Mouse (Mus musculus) ES-Bruce4 (cell line): ENCODE measurements around the gene Ppp4r4. TPM values are rescaled to one million over a fixed set of nuclear protein-coding genes. Genes with fewer than 3 reads are reported as not detected.
A peak's percentile ranks its signal among the peaks of the same experiment; 100 is the strongest.

ENCODE experiments used
- H3K27ac ChIP-seq: 2 replicates; pipeline ENCODE4 v1.5.1; 2012; ENCODE audit warnings: low read length, inconsistent platforms; ENCODE audit not compliant: insufficient read depth
- H3K27me3 ChIP-seq: 2 replicates; pipeline ENCODE4 v1.6.1; 2012; ENCODE audit warnings: mild to moderate bottlenecking, low read length, inconsistent platforms; ENCODE audit not compliant: control insufficient read depth, poor library complexity, insufficient read depth, severe bottlenecking
- H3K36me3 ChIP-seq: 2 replicates; pipeline ENCODE4 v1.6.1; 2012; ENCODE audit warnings: inconsistent platforms, mild to moderate bottlenecking, low read length, moderate library complexity; ENCODE audit not compliant: control insufficient read depth, poor library complexity, insufficient read depth, severe bottlenecking
- H3K4me1 ChIP-seq: one replicate; pipeline ENCODE4 v1.8.1; 2011; ENCODE audit warnings: low read length; ENCODE audit not compliant: control insufficient read depth, insufficient read depth
- H3K4me3 ChIP-seq: 2 replicates; pipeline ENCODE4 v1.5.1; 2011; ENCODE audit warnings: low read depth, mild to moderate bottlenecking, low read length
- H3K9ac ChIP-seq: 2 replicates; pipeline ENCODE4 v1.6.1; 2012; ENCODE audit warnings: low read depth, mild to moderate bottlenecking, inconsistent platforms; ENCODE audit not compliant: poor library complexity, severe bottlenecking
- H3K9me3 ChIP-seq: replicated peaks from 2 replicates; pipeline ENCODE4 v1.6.1; 2012; ENCODE audit warnings: mild to moderate bottlenecking, low read length, inconsistent platforms; ENCODE audit not compliant: control insufficient read depth, poor library complexity, insufficient read depth, severe bottlenecking
- CTCF ChIP-seq: IDR thresholded peaks from one replicate; pipeline ENCODE4 v1.8.1; 2011; ENCODE audit warnings: low read depth, low read length
- EP300 ChIP-seq: IDR thresholded peaks from 2 replicates; pipeline ENCODE4 v1.6.1; 2011; ENCODE audit warnings: low read depth, low read length; ENCODE audit not compliant: insufficient read depth
- POLR2A ChIP-seq: IDR thresholded peaks from one replicate; pipeline ENCODE4 v1.8.1; 2011; ENCODE audit warnings: low read length; ENCODE audit not compliant: insufficient read depth
- polyA plus RNA-seq: library from polyadenylated mRNA; stranded (reverse); fragments of >200 nt; gene quantifications from 2 replicates; pipeline ENCODE4 v1.2.4, GENCODE M21; 2011; ENCODE audit warnings: low read depth; ENCODE audit not compliant: missing spikeins, insufficient read depth, insufficient read length

Ppp4r4 gene
- polyA plus RNA-seq, 1 experiment: 25.7 TPM

DNA sequence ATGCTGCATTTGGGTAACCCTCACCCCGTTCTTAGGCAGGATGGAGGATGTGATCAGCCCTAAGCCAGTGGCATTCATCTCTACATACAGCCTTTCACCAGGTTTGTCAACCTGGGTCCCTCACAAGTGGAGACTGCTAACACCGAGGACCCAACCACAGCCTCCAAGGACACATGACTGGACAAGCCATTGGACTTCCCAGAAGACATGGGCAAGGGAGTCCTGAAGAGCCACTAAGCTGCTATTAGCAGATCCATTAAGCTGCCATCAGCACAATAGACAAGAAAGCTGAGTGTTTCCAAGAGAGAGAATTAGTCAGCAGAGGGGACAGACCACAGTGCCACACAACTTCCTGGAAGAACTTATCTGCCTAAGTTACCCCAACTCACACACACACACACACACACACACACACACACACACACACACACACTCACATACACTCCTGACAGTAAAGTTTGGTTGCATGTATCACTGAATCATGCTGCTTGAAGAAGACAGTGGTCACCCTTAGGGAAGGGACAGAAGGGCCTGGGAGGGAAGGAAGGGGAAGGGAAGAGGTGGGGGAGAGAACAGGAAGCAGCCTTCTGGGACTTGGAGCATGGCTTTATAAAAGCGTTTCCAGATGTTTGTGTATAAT lies 40.9 kb upstream of the Ppp4r4 start:
- no peak overlapping the region for H3K9ac ChIP-seq
- no peak overlapping the region for H3K27ac ChIP-seq
- H3K4me1 ChIP-seq: no peaks in the 10 kb centered on the region
- H3K36me3 ChIP-seq: no peaks in the 10 kb centered on the region
- no peak for TF ChIP-seq POLR2A
- no peak overlapping the region for H3K4me3 ChIP-seq
- H3K27me3 ChIP-seq: no peaks in the 10 kb centered on the region
- H3K9me3 ChIP-seq: no peaks in the 10 kb centered on the region

DNA sequence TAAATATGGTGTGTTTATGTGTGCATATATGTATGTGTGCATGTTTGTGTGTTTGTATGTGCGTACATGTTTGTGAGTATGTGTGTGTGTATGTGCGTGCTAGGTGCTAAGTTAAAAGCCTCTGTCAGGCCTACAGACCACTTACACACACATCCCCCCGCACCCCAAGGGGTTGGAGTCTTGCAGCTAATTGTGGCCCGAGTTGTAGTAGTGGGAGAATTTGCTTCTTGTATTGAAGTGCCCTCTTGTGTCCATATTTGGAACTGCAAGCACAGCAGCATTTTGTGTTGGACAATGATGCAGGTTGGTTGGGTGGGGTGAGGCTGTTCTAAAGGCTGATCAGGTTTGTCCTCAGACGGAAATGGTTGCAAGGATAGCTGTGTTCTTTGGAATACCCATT lies 39.3 kb upstream of the Ppp4r4 start:
- TF ChIP-seq CTCF (peak; percentile 38), POLR2A (no peak), EP300 (no peak)
- H3K27me3 ChIP-seq: no peaks in the 10 kb centered on the region; the same call in 1 of the 2 replicates
- H3K36me3 ChIP-seq: no peaks in the 10 kb centered on the region
- no peak overlapping the region for H3K4me3 ChIP-seq
- no peaks in the 10 kb centered on the region for H3K4me1 ChIP-seq
- no peak overlapping the region for H3K9ac ChIP-seq
- H3K9me3 ChIP-seq: no peaks in the 10 kb centered on the region
- no peak overlapping the region for H3K27ac ChIP-seq

DNA sequence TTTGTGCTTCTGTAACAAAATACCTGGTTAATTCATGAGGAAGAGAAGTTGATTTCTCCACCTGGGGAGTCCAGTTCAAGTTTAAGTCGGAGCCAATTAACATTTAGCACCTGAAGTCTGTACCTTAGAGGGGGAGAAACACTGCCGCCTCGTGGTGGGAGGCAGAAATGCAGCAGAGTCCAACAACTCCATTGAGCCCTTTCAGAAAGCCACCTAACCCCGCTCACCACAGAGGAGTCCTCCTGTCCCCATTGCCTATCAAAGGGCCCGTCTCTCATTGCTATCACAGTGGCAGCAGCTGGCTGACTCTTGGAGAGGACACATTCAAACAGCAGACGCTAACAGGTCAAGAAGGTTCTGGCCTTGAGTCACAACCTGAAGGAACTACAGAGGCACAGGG lies 37.6 kb upstream of the Ppp4r4 start:
- Histone ChIP-seq H3K27me3 (no peaks in the 10 kb centered on the region; the same call in 1 of the 2 replicates), H3K4me1 (no peaks in the 10 kb centered on the region), H3K27ac (no peak overlapping the region), H3K9ac (no peak overlapping the region), H3K9me3 (no peaks in the 10 kb centered on the region), H3K4me3 (no peak overlapping the region), H3K36me3 (no peaks in the 10 kb centered on the region)
- TF ChIP-seq CTCF (peak; percentile 80), POLR2A (no peak), EP300 (no peak)

DNA sequence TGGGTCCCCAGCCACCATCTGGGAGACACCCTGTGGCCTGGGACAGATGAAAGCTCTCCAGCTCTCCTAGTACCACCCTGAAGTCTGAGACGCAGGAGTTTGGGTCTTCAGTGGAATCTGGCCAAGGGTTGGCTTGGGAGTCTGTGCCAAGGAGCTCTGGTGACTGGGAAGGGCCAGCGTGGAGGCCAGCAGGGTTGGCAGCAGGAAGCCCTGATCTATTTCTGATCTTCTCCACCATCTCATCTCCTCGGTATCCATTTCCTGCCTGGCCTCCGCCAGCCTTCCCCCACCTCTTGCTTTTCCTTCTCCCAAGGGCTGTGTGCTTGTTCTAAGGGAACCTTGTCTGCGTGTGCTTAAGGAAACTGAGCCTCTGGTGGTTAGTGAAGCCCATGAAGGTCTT lies 33.3 kb upstream of the Ppp4r4 start:
- Histone ChIP-seq H3K36me3 (no peaks in the 10 kb centered on the region), H3K4me1 (no peaks in the 10 kb centered on the region), H3K27ac (no peak overlapping the region), H3K4me3 (no peak overlapping the region), H3K9me3 (no peaks in the 10 kb centered on the region), H3K9ac (no peak overlapping the region), H3K27me3 (no peaks in the 10 kb centered on the region; the same call in 1 of the 2 replicates)
- TF ChIP-seq CTCF: no peak
- TF ChIP-seq EP300: no peak
- no peak for TF ChIP-seq POLR2A

DNA sequence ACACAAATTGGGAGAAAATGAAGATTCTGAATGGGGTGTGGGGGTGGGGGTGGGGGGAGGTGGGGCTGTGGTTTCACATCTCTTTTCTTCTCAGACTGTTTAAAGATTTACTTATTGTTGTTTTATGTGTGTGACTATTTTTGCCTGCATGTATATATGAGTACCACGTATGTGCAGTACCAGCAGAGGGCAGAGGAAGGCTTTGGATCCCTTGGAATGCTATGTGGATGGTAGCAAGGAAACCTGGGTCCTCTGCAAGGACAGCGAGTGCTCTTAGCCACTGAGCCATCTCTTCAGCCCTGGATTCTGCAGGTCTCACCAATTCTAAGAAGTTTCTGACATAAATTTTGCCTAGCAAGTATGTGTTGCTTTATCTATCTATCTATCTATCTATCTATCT lies 32.8 kb upstream of the Ppp4r4 start:
- TF ChIP-seq CTCF (no peak), EP300 (no peak), POLR2A (no peak)
- Histone ChIP-seq H3K9me3 (no peaks in the 10 kb centered on the region), H3K4me3 (no peak overlapping the region), H3K36me3 (no peaks in the 10 kb centered on the region), H3K4me1 (no peaks in the 10 kb centered on the region), H3K9ac (no peak overlapping the region), H3K27me3 (no peaks in the 10 kb centered on the region; the same call in 1 of the 2 replicates), H3K27ac (no peak overlapping the region)

DNA sequence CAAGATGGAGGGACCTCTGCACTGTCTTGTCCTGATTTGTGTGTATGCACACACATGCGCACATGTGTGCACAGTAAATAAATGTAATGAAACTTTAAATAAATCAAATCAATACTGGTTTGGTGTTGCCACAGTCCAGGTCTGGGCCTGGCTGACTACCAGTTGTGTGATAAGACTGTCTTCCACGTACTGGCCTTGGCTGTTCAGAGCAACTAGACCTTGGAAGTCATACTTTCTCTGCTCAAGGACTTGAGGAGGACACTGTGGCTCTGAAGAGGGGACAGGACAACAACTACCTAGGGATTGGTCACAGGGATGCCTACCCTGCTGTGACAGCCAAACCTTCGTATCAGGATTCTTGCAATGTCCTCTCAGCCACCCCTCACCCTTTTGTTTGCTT lies 28.8 kb upstream of the Ppp4r4 start:
- H3K27me3 ChIP-seq: no peaks in the 10 kb centered on the region
- no peak overlapping the region for H3K27ac ChIP-seq
- H3K4me3 ChIP-seq: no peak overlapping the region
- H3K9ac ChIP-seq: no peak overlapping the region
- no peaks in the 10 kb centered on the region for H3K9me3 ChIP-seq
- H3K4me1 ChIP-seq: no peaks in the 10 kb centered on the region
- H3K36me3 ChIP-seq: no peaks in the 10 kb centered on the region
- no peak for TF ChIP-seq EP300
- no peak for TF ChIP-seq CTCF
- TF ChIP-seq POLR2A: no peak
